In the genomic region with DNA sequence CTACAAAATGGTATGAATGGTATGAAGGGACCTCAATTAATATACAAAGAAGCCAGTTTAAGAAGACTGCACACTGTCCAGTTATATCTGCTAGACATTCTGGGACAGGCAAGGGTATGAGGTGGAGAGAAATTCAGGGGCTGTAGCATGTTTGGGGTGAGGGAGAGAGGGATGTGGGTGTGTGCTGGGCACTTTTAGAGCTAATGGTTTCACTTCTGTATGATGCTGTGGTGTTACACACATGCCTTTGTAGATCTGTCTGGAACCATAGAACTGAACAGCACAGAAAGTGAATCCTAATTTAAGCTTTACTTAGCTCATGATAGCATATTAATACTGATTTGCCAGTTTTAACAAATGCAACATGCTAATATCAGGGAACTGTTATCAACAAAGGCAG, we compare ENCODE assay signal across 17 mouse cellular contexts. TPM values are rescaled to one million over a fixed set of nuclear protein-coding genes. Genes with fewer than 3 reads are reported as not detected.
"Had no signal": no experiment of that assay in that cellular context is flagged by ENCODE, and none has a peak within 500 bp of the region (broad histone marks: within the 10 kb centered on the region; RNA-seq: fewer than 3 reads in every experiment).

No protein-coding gene starts in this region.

- H3K4me2 ChIP-seq: neural tube, embryonic 13.5 days; neural tube, embryonic 15.5 days; stomach, embryonic 15.5 days had no signal

- H3K4me3 ChIP-seq: neural tube, embryonic 13.5 days; neural tube, embryonic 15.5 days; stomach, embryonic 15.5 days had no signal

- DNase-seq: retina, postnatal 1 day; right cerebral cortex, adult 18-20 months; right cerebral cortex, postnatal 14 days; right cerebral cortex, postnatal 25 days; right cerebral cortex, postnatal 4 days; spleen, adult 18-20 months; thymus, adult 18-20 months; thymus, adult 2 months; thymus, postnatal 14 days; thymus, postnatal 25 days; thymus, postnatal 36 days; thymus, postnatal 4 days had no signal

- H3K9me3 ChIP-seq: neural tube, embryonic 13.5 days; neural tube, embryonic 15.5 days; stomach, embryonic 15.5 days had no signal

- H3K27me3 ChIP-seq: neural tube, embryonic 13.5 days; neural tube, embryonic 15.5 days; stomach, embryonic 15.5 days had no signal

- H3K4me1 ChIP-seq: neural tube, embryonic 13.5 days; neural tube, embryonic 15.5 days had no signal

- H3K36me3 ChIP-seq: neural tube, embryonic 13.5 days; neural tube, embryonic 15.5 days; stomach, embryonic 15.5 days had no signal

- H3K9ac ChIP-seq: neural tube, embryonic 13.5 days; neural tube, embryonic 15.5 days; stomach, embryonic 15.5 days had no signal

- H3K27ac ChIP-seq: neural tube, embryonic 13.5 days; neural tube, embryonic 15.5 days; stomach, embryonic 15.5 days; stomach, postnatal 0 days had no signal

RNA-seq across cellular contexts. Expression of a gene that starts 37.0 kb away (rescaled TPM):
- polyA plus RNA-seq: thymus, postnatal 0 days had no signal
